Mouse (Mus musculus): Measurements from ENCODE around the gene Tdrd1.

GRCm38 (mm10) chr19:56877364-56877763 lies 51.4 kb downstream of the Tdrd1 start:
- no peak for TF ChIP-seq POLR2A (IDR thresholded peaks at IDR 0.05; ENCODE audit: borderline replicate concordance, low read depth, low read length)
- TF ChIP-seq CTCF (IDR thresholded peaks at IDR 0.05; ENCODE audit: low read depth, low read length) = no peak

Data from bone marrow macrophage, adult 2 months (primary cell).